Mouse (Mus musculus): ENCODE results near the gene Plekha5. TPM values are rescaled to one million over a fixed set of nuclear protein-coding genes. Genes with fewer than 3 reads are reported as not detected.

The Plekha5 gene
- polyA plus RNA-seq, 1 experiment from 2014 or later, result 5.2 TPM

- no peak overlapping the region for H3K4me3 ChIP-seq (ENCODE audit: low read depth, low read length)
- no peaks in the 10 kb centered on the region for H3K4me1 ChIP-seq (ENCODE audit: insufficient read depth)
- no peak for DNase-seq
Observed at GRCm38 (mm10) chr6:140452736-140453135, 28.9 kb downstream of the Plekha5 start.

DNA sequence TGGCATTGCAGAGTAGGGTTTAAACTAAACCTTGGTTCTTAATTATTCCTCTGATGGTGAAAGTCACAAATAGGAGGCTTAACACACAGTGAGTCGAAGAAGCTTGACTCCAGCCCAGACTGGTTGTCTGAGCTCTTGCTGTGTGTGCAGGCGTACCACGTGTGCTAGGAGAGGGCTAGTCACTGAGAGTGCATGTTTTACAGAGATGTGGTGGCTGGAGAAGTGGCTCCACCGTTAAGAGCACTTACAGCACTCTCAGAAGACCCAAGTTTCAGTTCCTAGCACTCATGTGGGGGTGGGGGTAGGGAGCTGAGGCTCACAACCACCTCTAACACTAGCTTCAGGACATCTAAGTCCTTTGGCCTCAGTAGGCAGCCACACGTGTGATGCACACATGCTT lies 29.6 kb downstream of the Plekha5 start:
- no peak for TF ChIP-seq EP300 (IDR thresholded peaks at IDR 0.05; ENCODE audit: low read depth)
- TF ChIP-seq CTCF (IDR thresholded peaks at IDR 0.05; ENCODE audit: low read depth), result no peak
- Histone ChIP-seq H3K27me3 (ENCODE audit: insufficient read depth, low read length) (no peaks in the 10 kb centered on the region), H3K36me3 (replicated peaks; ENCODE audit: insufficient read depth, low read length) (no peaks in the 10 kb centered on the region), H3K4me1 (ENCODE audit: insufficient read depth) (no peaks in the 10 kb centered on the region), H3K4me2 (ENCODE audit: low read depth, low read length) (no peak overlapping the region), H3K9me3 (ENCODE audit: low read length) (no peaks in the 10 kb centered on the region), H3K27ac (ENCODE audit: low read depth) (no peak overlapping the region), H3K4me3 (ENCODE audit: low read depth, low read length) (no peak overlapping the region), H3K9ac (replicated peaks) (no peak overlapping the region)
- ATAC-seq (no peak), DNase-seq (no peak)
- 77% methylated on average over 5 of the region's 5 CpGs for WGBS (ENCODE audit: insufficient replicate concordance)

More at GRCm38 (mm10) chr6:140452736-140453135, 28.9 kb downstream of the Plekha5 start:
- no peak overlapping the region for H3K27ac ChIP-seq (ENCODE audit: low read depth)
- 90% methylated on average over 8 of the region's 8 CpGs for WGBS (ENCODE audit: insufficient replicate concordance)
- no peaks in the 10 kb centered on the region for H3K9me3 ChIP-seq (ENCODE audit: low read length)
- no peaks in the 10 kb centered on the region for H3K36me3 ChIP-seq (replicated peaks; ENCODE audit: insufficient read depth, low read length)
- no peak for ATAC-seq
- no peaks in the 10 kb centered on the region for H3K27me3 ChIP-seq (ENCODE audit: insufficient read depth, low read length)
- no peak overlapping the region for H3K9ac ChIP-seq (replicated peaks)
- TF ChIP-seq EP300 (IDR thresholded peaks at IDR 0.05; ENCODE audit: low read depth) (no peak), CTCF (IDR thresholded peaks at IDR 0.05; ENCODE audit: low read depth) (no peak)
- no peak overlapping the region for H3K4me2 ChIP-seq (ENCODE audit: low read depth, low read length)

GRCm38 (mm10) chr6:140454388-140454787 lies 30.5 kb downstream of the Plekha5 start:
- Histone ChIP-seq H3K36me3 (replicated peaks; ENCODE audit: insufficient read depth, low read length) (no peaks in the 10 kb centered on the region), H3K27me3 (ENCODE audit: insufficient read depth, low read length) (no peaks in the 10 kb centered on the region), H3K9me3 (ENCODE audit: low read length) (no peaks in the 10 kb centered on the region), H3K4me1 (ENCODE audit: insufficient read depth) (no peaks in the 10 kb centered on the region), H3K27ac (ENCODE audit: low read depth) (no peak overlapping the region), H3K4me2 (ENCODE audit: low read depth, low read length) (no peak overlapping the region), H3K9ac (replicated peaks) (no peak overlapping the region), H3K4me3 (ENCODE audit: low read depth, low read length) (no peak overlapping the region)
- 79% methylated on average over 3 of the region's 3 CpGs for WGBS (ENCODE audit: insufficient replicate concordance)
- DNase-seq (no peak), ATAC-seq (peak; percentile 49)
- TF ChIP-seq CTCF (IDR thresholded peaks at IDR 0.05; ENCODE audit: low read depth), result no peak
- TF ChIP-seq EP300 (IDR thresholded peaks at IDR 0.05; ENCODE audit: low read depth), result no peak

DNA sequence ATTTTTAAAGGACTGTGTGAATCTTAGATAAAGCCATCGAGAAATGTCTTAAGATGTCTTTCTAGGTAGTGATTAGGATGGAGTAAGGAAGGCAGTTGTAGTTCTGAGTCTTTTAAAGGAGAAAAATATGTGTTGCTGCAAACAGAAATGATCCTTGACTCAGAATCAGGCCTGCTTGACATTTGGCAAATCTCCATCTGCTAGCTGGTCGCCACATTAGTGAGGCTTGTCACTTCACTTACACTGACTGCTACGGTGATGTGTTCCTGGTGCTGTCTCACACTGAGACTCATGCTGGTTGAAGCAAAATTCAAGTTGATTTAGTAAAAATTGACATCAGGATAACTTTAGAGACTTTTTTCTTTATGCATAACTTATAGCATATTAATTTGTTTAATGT lies 32.0 kb downstream of the Plekha5 start:
- Histone ChIP-seq H3K9me3 (ENCODE audit: low read length) (no peaks in the 10 kb centered on the region), H3K36me3 (replicated peaks; ENCODE audit: insufficient read depth, low read length) (no peaks in the 10 kb centered on the region), H3K4me2 (ENCODE audit: low read depth, low read length) (no peak overlapping the region), H3K4me1 (ENCODE audit: insufficient read depth) (no peaks in the 10 kb centered on the region), H3K27ac (ENCODE audit: low read depth) (no peak overlapping the region), H3K9ac (replicated peaks) (no peak overlapping the region), H3K27me3 (ENCODE audit: insufficient read depth, low read length) (no peaks in the 10 kb centered on the region), H3K4me3 (ENCODE audit: low read depth, low read length) (no peak overlapping the region)
- TF ChIP-seq EP300 (IDR thresholded peaks at IDR 0.05; ENCODE audit: low read depth), result no peak
- TF ChIP-seq CTCF (IDR thresholded peaks at IDR 0.05; ENCODE audit: low read depth), result no peak
- 84% methylated on average over 3 of the region's 3 CpGs for WGBS (ENCODE audit: insufficient replicate concordance)
- ATAC-seq, result no peak
- no peak for DNase-seq

- DNase-seq (no peak), ATAC-seq (no peak)
- Histone ChIP-seq H3K4me1 (ENCODE audit: insufficient read depth) (no peaks in the 10 kb centered on the region), H3K4me3 (ENCODE audit: low read depth, low read length) (no peak overlapping the region), H3K9ac (replicated peaks) (no peak overlapping the region), H3K9me3 (ENCODE audit: low read length) (no peaks in the 10 kb centered on the region), H3K4me2 (ENCODE audit: low read depth, low read length) (no peak overlapping the region), H3K27ac (ENCODE audit: low read depth) (no peak overlapping the region), H3K27me3 (ENCODE audit: insufficient read depth, low read length) (no peaks in the 10 kb centered on the region), H3K36me3 (replicated peaks; ENCODE audit: insufficient read depth, low read length) (no peaks in the 10 kb centered on the region)
- 86% methylated on average over 15 of the region's 15 CpGs for WGBS (ENCODE audit: insufficient replicate concordance)
- TF ChIP-seq CTCF (IDR thresholded peaks at IDR 0.05; ENCODE audit: low read depth), result no peak
- no peak for TF ChIP-seq EP300 (IDR thresholded peaks at IDR 0.05; ENCODE audit: low read depth)
Observed at GRCm38 (mm10) chr6:140456393-140457163, 32.7 kb downstream of the Plekha5 start.

GRCm38 (mm10) chr6:140460398-140460797 lies 36.5 kb downstream of the Plekha5 start:
- WGBS (ENCODE audit: insufficient replicate concordance), result 82% methylated on average over 7 of the region's 7 CpGs
- H3K36me3 ChIP-seq (replicated peaks; ENCODE audit: insufficient read depth, low read length), result no peaks in the 10 kb centered on the region

More at GRCm38 (mm10) chr6:140460398-140460797, 36.5 kb downstream of the Plekha5 start:
- no peaks in the 10 kb centered on the region for H3K9me3 ChIP-seq (ENCODE audit: low read length)
- H3K4me1 ChIP-seq (ENCODE audit: insufficient read depth), result no peaks in the 10 kb centered on the region
- ATAC-seq (no peak), DNase-seq (no peak)
- TF ChIP-seq EP300 (IDR thresholded peaks at IDR 0.05; ENCODE audit: low read depth) (no peak), CTCF (IDR thresholded peaks at IDR 0.05; ENCODE audit: low read depth) (no peak)
- no peak overlapping the region for H3K9ac ChIP-seq (replicated peaks)
- H3K4me3 ChIP-seq (ENCODE audit: low read depth, low read length), result no peak overlapping the region
- H3K27me3 ChIP-seq (ENCODE audit: insufficient read depth, low read length), result no peaks in the 10 kb centered on the region
- H3K4me2 ChIP-seq (ENCODE audit: low read depth, low read length), result no peak overlapping the region
- no peak overlapping the region for H3K27ac ChIP-seq (ENCODE audit: low read depth)

All from liver, postnatal 0 days (tissue).